Mouse (Mus musculus) neural tube, postnatal 0 days (tissue): ENCODE results near the gene Irgm1. TPM values are rescaled to one million over a fixed set of nuclear protein-coding genes. Genes with fewer than 3 reads are reported as not detected.

ENCODE experiments used
- polyA plus RNA-seq: library from polyadenylated mRNA; unstranded; fragments of >200 nt; fragmentation: Nextera tagmentation; extraction: Ambion mirVana; gene quantifications from 2 replicates; pipeline ENCODE4 v1.2.1, GENCODE M21; 2015

The Irgm1 gene
- 8.6 and 9.7 TPM in 2 replicates for polyA plus RNA-seq

DNA sequence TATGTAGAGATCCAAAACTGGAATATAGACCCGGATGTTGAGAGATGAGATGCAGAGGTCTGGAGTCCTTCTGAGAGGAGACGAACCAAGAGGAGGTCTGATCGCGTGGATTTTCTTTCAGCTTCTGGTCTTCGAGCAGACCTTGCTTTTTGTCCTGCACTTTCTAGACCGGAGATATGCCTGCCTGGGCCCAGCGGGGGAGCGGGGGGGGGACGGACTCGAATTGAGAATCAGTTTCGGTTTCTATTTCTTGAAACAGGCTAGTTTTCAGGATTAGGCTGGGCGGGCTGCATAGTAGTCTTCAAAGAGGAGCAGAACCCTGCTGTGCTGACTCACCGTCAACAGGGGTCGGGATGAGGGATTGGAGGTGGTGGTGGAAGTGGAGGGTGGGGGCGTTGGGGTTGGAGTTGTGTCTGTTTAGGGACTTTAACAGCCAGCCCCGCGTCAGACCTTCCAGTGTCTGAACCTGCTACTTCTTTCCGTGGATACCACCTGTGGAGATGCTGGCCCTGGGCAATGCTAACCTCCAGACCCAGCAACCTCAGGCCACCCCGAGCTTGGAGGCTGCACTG lies at the start of gene Irgm1:
Gene Irgm1 (minus strand): TSS at position 483 of the 572 bp plus-strand sequence.

DNA sequence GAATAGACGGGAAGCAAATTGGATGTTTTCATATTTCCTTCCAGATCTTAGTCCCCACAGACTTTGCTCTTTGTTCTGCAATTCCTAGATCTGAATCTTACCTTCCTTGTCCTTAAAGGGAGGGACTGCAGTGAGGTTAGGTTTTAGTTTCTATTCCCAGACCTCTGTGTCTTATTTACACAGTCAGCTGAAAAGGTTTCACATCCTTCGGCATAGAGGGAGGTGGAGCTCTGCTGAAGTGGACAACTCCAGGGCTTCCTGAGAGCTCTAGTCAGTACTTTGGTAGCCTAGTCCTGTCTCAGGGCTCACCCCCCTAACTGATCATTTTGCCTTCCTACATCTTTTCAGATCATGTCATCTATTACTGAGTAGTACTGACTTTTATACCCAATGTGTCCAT lies 30.5 kb upstream of the Irgm1 start, which contains the start of gene Gm5431:
Gene Gm5431 (minus strand): TSS at position 194 of the 400 bp plus-strand sequence.

DNA sequence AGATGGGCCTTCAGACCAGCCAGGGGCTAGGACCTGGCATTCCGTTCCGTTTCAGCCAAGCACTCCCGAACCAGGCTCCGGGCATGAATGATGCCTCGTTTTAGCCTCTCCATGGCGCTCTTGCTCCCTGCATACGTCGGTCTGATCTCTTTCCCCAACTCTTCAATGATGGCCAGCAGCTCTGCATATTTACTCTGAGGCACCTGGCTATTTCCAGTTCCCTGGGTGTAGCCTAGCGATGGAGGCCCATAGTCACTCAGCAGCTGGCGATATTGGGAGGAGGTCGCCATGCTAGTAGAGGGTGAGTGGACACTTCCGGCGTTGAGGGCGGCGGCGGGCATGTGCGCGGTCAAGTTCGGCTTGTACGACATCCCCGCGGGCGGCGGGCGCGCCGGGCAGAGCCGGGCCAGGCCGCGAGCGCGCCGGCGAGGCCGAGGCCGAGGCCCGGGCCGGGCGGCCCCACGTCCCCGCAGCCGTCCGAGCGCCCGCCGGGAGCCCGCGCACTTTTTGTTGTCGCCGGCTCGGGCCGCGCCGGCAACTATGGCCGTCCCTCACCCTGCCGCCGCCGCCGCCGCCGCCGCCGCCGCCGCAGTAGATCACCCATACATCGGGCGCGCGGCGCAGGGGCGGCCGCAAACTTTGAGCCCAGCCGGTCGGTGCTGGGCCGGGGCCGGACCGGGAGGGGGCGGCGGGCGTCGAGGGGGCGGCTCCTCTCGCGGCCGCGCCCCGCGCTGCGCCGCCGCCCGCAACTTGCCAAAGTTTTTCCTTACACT lies 45.3 kb downstream of the Irgm1 start, which contains the start of the genes Trim7 and Gm12184:
Gene Trim7 (plus strand): TSS at position 162 of the 773 bp plus-strand sequence.
Gene Gm12184 (minus strand): TSS at position 677 of the 773 bp plus-strand sequence.

DNA sequence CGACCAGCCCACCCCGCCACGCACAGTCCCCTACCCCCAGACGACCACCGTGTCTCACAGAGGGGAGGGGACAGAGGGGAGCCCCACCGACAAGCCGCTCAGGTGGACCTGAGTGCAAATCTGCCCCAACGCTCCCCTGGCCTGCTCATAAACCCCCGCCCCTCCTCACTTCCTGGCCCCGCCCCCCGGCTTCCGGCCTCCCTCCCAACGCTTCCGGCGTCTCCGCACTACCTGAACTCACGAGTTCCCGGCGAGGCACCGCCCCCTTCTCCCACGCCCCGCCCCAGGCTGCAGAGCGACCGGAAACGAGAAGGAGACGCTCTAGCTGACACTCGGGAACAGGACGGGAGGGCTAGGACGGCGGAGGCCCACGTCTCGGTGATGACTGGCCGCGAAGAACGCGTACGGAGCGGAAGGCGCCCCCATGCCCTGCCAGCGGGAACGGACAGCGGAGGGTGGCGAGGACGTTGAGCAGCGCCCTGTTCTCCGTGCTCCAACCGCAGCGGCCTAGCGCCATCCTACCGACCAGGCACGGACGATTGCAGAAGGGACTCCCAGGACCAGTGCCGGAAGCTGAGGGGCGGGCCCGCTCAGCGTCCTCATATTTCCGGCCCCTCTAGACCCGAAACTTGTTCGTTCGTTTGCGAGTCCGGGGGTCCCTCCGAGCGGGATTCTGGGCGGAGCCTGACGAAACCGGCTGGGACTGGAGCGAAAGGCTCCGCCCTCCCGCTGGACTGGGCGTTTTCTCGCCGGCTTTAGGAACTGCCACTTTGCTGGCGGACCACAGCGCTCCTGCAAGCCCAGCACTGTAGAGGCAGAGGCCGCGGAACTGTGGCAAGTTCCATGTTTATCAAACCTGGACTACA lies 54.5 kb downstream of the Irgm1 start, which contains the start of gene Trim41:
Gene Trim41 (minus strand): TSS at position 554 of the 866 bp plus-strand sequence.

Other genes with a start within 250 kb of the Irgm1 start
- 330 and 341 TPM in 2 replicates for gene Rack1, start 71.4 kb downstream of the Irgm1 start, polyA plus RNA-seq
- 5.5 and 5.8 TPM in 2 replicates for gene Trim41, start 54.3 kb downstream of the Irgm1 start, polyA plus RNA-seq
- gene Trim7, start 45.5 kb downstream of the Irgm1 start, polyA plus RNA-seq: 4.1 and 4.4 TPM in 2 replicates
- gene Gm12184, start 45.0 kb downstream of the Irgm1 start, polyA plus RNA-seq: 4.2 and 6.5 TPM in 2 replicates
- gene Gm5431, start 30.5 kb upstream of the Irgm1 start, polyA plus RNA-seq: 0.22 and 0.28 TPM in 2 replicates
- 1.3 and 2.0 TPM in 2 replicates for gene Psme2b, start 74.5 kb upstream of the Irgm1 start, polyA plus RNA-seq
- not detected in 2 replicates for gene Olfr56, start 107.2 kb upstream of the Irgm1 start, polyA plus RNA-seq
- 0.41 and 0.45 TPM in 2 replicates for gene 9930111J21Rik1, start 107.7 kb upstream of the Irgm1 start, polyA plus RNA-seq
- not detected in 2 replicates for gene Gm12185, start 120.5 kb upstream of the Irgm1 start, polyA plus RNA-seq
- 0.21 and 0.43 TPM in 2 replicates for gene Tgtp1, start 122.5 kb upstream of the Irgm1 start, polyA plus RNA-seq
- 0.45 and 0.54 TPM in 2 replicates for gene 9930111J21Rik2, start 179.6 kb upstream of the Irgm1 start, polyA plus RNA-seq
- 0.26 and 0.29 TPM in 2 replicates for gene Tgtp2, start 192.5 kb upstream of the Irgm1 start, polyA plus RNA-seq
- 1.8 and 1.9 TPM in 2 replicates for gene Ifi47, start 204.9 kb upstream of the Irgm1 start, polyA plus RNA-seq
- not detected in 2 replicates for gene Olfr1396, start 243.2 kb upstream of the Irgm1 start, polyA plus RNA-seq